Mouse (Mus musculus) hindbrain, embryonic 15.5 days (tissue): ENCODE results near the gene Slc6a17. TPM values are rescaled to one million over a fixed set of nuclear protein-coding genes. Genes with fewer than 3 reads are reported as not detected.

ENCODE experiments used
- ATAC-seq: fragments of 200-750 bp; cut with Nextera tagmentation; 2 replicates; pipeline ENCODE4 v1.8.0; 2017; ENCODE audit warnings: low read depth, moderate number of reproducible peaks, moderate TSS enrichment; ENCODE audit not compliant: low FRiP score
- H3K27ac ChIP-seq: fragments of 300-500 bp; sonication (generic); replicated peaks from 2 replicates; pipeline ENCODE4 v1.5.1; 2015; ENCODE audit warnings: mild to moderate bottlenecking, inconsistent platforms
- H3K27me3 ChIP-seq: fragments of 300-500 bp; sonication (generic); 2 replicates; pipeline ENCODE4 v1.6.1; 2015; ENCODE audit warnings: control low read depth, inconsistent platforms
- H3K36me3 ChIP-seq: fragments of 300-500 bp; sonication (generic); 2 replicates; pipeline ENCODE4 v1.6.1; 2015; ENCODE audit warnings: control low read depth, inconsistent platforms
- H3K4me1 ChIP-seq: fragments of 300-500 bp; sonication (generic); replicated peaks from 2 replicates; pipeline ENCODE4 v1.6.1; 2015; ENCODE audit warnings: control low read depth, inconsistent platforms
- H3K4me2 ChIP-seq: fragments of 300-500 bp; sonication (generic); 2 replicates; pipeline ENCODE4 v1.6.1; 2015; ENCODE audit warnings: moderate library complexity, mild to moderate bottlenecking, inconsistent platforms
- H3K4me3 ChIP-seq: fragments of 300-500 bp; sonication (generic); 2 replicates; pipeline ENCODE4 v1.5.1; 2015; ENCODE audit warnings: mild to moderate bottlenecking, inconsistent platforms
- H3K9ac ChIP-seq: fragments of 300-500 bp; sonication (generic); 2 replicates; pipeline ENCODE4 v1.6.1; 2015; ENCODE audit warnings: inconsistent platforms
- H3K9me3 ChIP-seq: fragments of 300-500 bp; sonication (generic); 2 replicates; pipeline ENCODE4 v1.6.1; 2016; ENCODE audit warnings: control low read depth, inconsistent platforms
- WGBS: fragments of 180-500 bp; shearing (Covaris S2); methylation state at CpG from one replicate; pipeline ENCODE4 v1.1.7; 2015; 5-methylcytosine and 5-hydroxymethylcytosine counted together
- polyA plus RNA-seq: library from polyadenylated mRNA; unstranded; fragments of >200 nt; fragmentation: Nextera tagmentation; extraction: Ambion mirVana; gene quantifications from 2 replicates; pipeline ENCODE4 v1.2.1, GENCODE M21; 2015

Gene Slc6a17
- polyA plus RNA-seq, 1 experiment from 2014 or later, result 19.7 TPM

GRCm38 (mm10) chr3:107459196-107459772 lies 58.5 kb downstream of the Slc6a17 start, which contains the start of gene Kcnc4:
Kcnc4 (minus strand) TSS chr3:107459552.
- peaks cover 74% of the 10 kb centered on the region for H3K27me3 ChIP-seq
- peak within 1 kb of the TSS; percentile 31; the same call in 1 of the 2 replicates for H3K27ac ChIP-seq
- H3K4me1 ChIP-seq, result peaks cover 44% of the 10 kb centered on the region
- no peaks in the 10 kb centered on the region for H3K9me3 ChIP-seq
- H3K4me3 ChIP-seq, result peak within 1 kb of the TSS; percentile 61
- H3K9ac ChIP-seq, result peak within 1 kb of the TSS; percentile 78
- no peaks in the 10 kb centered on the region for H3K36me3 ChIP-seq
- H3K4me2 ChIP-seq, result peak within 1 kb of the TSS; percentile 98
- ATAC-seq, result peak; percentile 39; the same call in 1 of the 2 replicates
- under 1% methylated on average over 60 of the region's 68 CpGs for WGBS

- H3K36me3 ChIP-seq, result no peaks in the 10 kb centered on the region
- H3K4me1 ChIP-seq, result peaks cover 44% of the 10 kb centered on the region
- peak; percentile 2; the same call in 1 of the 2 replicates for ATAC-seq
- peak overlapping the region; percentile 98 for H3K4me2 ChIP-seq
- peaks cover 73% of the 10 kb centered on the region for H3K27me3 ChIP-seq
- H3K4me3 ChIP-seq, result peak overlapping the region; percentile 61
- WGBS, result under 1% methylated on average over 49 of the region's 51 CpGs
- H3K27ac ChIP-seq, result no peak overlapping the region
- H3K9me3 ChIP-seq, result no peaks in the 10 kb centered on the region
- H3K9ac ChIP-seq, result peak overlapping the region; percentile 78
Observed at GRCm38 (mm10) chr3:107458528-107459195, 59.2 kb downstream of the Slc6a17 start.

- 3% methylated on average over 23 of the region's 23 CpGs for WGBS
- Histone ChIP-seq H3K9me3 (no peaks in the 10 kb centered on the region), H3K4me2 (peak overlapping the region; percentile 98), H3K4me1 (peaks cover 44% of the 10 kb centered on the region), H3K27me3 (peaks cover 71% of the 10 kb centered on the region), H3K36me3 (no peaks in the 10 kb centered on the region), H3K4me3 (peak overlapping the region; percentile 61), H3K9ac (peak overlapping the region; percentile 78), H3K27ac (no peak overlapping the region)
- ATAC-seq, result 0 out of 2 replicates have a peak, but pooled peaks have one; percentile 3
Observed at GRCm38 (mm10) chr3:107458104-107458503, 59.7 kb downstream of the Slc6a17 start.

GRCm38 (mm10) chr3:107454280-107454679 lies 63.5 kb downstream of the Slc6a17 start:
- Histone ChIP-seq H3K36me3 (no peaks in the 10 kb centered on the region), H3K4me3 (no peak overlapping the region), H3K27me3 (peaks cover 38% of the 10 kb centered on the region), H3K27ac (no peak overlapping the region), H3K4me2 (no peak overlapping the region), H3K9me3 (no peaks in the 10 kb centered on the region), H3K4me1 (peaks cover 32% of the 10 kb centered on the region), H3K9ac (no peak overlapping the region)
- ATAC-seq, result no peak
- 86% methylated on average over 4 of the region's 4 CpGs for WGBS

- no peaks in the 10 kb centered on the region for H3K9me3 ChIP-seq
- WGBS, result 72% methylated on average over 3 of the region's 3 CpGs
- H3K27ac ChIP-seq, result no peak overlapping the region
- no peaks in the 10 kb centered on the region; the same call in 1 of the 2 replicates for H3K4me1 ChIP-seq
- no peak overlapping the region for H3K4me2 ChIP-seq
- no peaks in the 10 kb centered on the region for H3K27me3 ChIP-seq
- H3K36me3 ChIP-seq, result no peaks in the 10 kb centered on the region
- H3K9ac ChIP-seq, result no peak overlapping the region
- ATAC-seq, result no peak
- H3K4me3 ChIP-seq, result no peak overlapping the region
Observed at GRCm38 (mm10) chr3:107446822-107447221, 71.0 kb downstream of the Slc6a17 start.

GRCm38 (mm10) chr3:107443866-107444265 lies 74.0 kb downstream of the Slc6a17 start:
- H3K9me3 ChIP-seq, result no peaks in the 10 kb centered on the region
- no peaks in the 10 kb centered on the region for H3K36me3 ChIP-seq
- 57% methylated on average over 5 of the region's 5 CpGs for WGBS
- no peak overlapping the region for H3K4me2 ChIP-seq
- no peak overlapping the region for H3K4me3 ChIP-seq
- H3K27me3 ChIP-seq, result no peaks in the 10 kb centered on the region
- no peak overlapping the region for H3K9ac ChIP-seq
- ATAC-seq, result no peak
- no peak overlapping the region for H3K27ac ChIP-seq
- H3K4me1 ChIP-seq, result no peaks in the 10 kb centered on the region; the same call in 1 of the 2 replicates

- no peaks in the 10 kb centered on the region; the same call in 1 of the 2 replicates for H3K4me1 ChIP-seq
- WGBS, result 88% methylated on average over 11 of the region's 11 CpGs
- no peak for ATAC-seq
- H3K9ac ChIP-seq, result no peak overlapping the region
- no peak overlapping the region for H3K27ac ChIP-seq
- H3K4me3 ChIP-seq, result no peak overlapping the region
- no peak overlapping the region for H3K4me2 ChIP-seq
- H3K27me3 ChIP-seq, result no peaks in the 10 kb centered on the region
- no peaks in the 10 kb centered on the region for H3K9me3 ChIP-seq
- H3K36me3 ChIP-seq, result no peaks in the 10 kb centered on the region
Observed at GRCm38 (mm10) chr3:107442191-107442590, 75.6 kb downstream of the Slc6a17 start.

- Histone ChIP-seq H3K36me3 (no peaks in the 10 kb centered on the region), H3K4me3 (no peak overlapping the region), H3K4me2 (no peak overlapping the region), H3K27me3 (no peaks in the 10 kb centered on the region), H3K27ac (no peak overlapping the region), H3K9ac (no peak overlapping the region), H3K9me3 (no peaks in the 10 kb centered on the region), H3K4me1 (peaks cover 6% of the 10 kb centered on the region)
- WGBS, result 80% methylated on average over 8 of the region's 8 CpGs
- ATAC-seq, result no peak
Observed at GRCm38 (mm10) chr3:107441306-107441705, 76.5 kb downstream of the Slc6a17 start.

GRCm38 (mm10) chr3:107439280-107439679 lies 78.5 kb downstream of the Slc6a17 start:
- no peak overlapping the region for H3K4me2 ChIP-seq
- no peaks in the 10 kb centered on the region for H3K9me3 ChIP-seq
- H3K4me3 ChIP-seq, result no peak overlapping the region
- H3K4me1 ChIP-seq, result peaks cover 12% of the 10 kb centered on the region
- H3K9ac ChIP-seq, result no peak overlapping the region
- H3K27ac ChIP-seq, result no peak overlapping the region
- no peaks in the 10 kb centered on the region for H3K27me3 ChIP-seq
- no peak for ATAC-seq
- no peaks in the 10 kb centered on the region for H3K36me3 ChIP-seq
- 92% methylated on average over 11 of the region's 11 CpGs for WGBS

- H3K36me3 ChIP-seq, result no peaks in the 10 kb centered on the region
- H3K4me1 ChIP-seq, result peaks cover 19% of the 10 kb centered on the region
- no peaks in the 10 kb centered on the region for H3K27me3 ChIP-seq
- no peaks in the 10 kb centered on the region for H3K9me3 ChIP-seq
- WGBS, result 79% methylated on average over 2 of the region's 2 CpGs
- H3K27ac ChIP-seq, result no peak overlapping the region
- no peak overlapping the region for H3K4me2 ChIP-seq
- H3K9ac ChIP-seq, result no peak overlapping the region
- no peak overlapping the region for H3K4me3 ChIP-seq
- ATAC-seq, result no peak
Observed at GRCm38 (mm10) chr3:107437666-107438065, 80.2 kb downstream of the Slc6a17 start.

GRCm38 (mm10) chr3:107436434-107436833 lies 81.4 kb downstream of the Slc6a17 start:
- no peak overlapping the region for H3K4me3 ChIP-seq
- WGBS, result 40% methylated on average over 6 of the region's 6 CpGs
- no peak for ATAC-seq
- H3K36me3 ChIP-seq, result no peaks in the 10 kb centered on the region
- H3K9ac ChIP-seq, result no peak overlapping the region
- no peak overlapping the region for H3K4me2 ChIP-seq
- no peaks in the 10 kb centered on the region for H3K9me3 ChIP-seq
- H3K27me3 ChIP-seq, result no peaks in the 10 kb centered on the region
- H3K4me1 ChIP-seq, result peaks cover 19% of the 10 kb centered on the region
- peak overlapping the region; percentile 54 for H3K27ac ChIP-seq

- H3K4me3 ChIP-seq, result no peak overlapping the region
- no peak for ATAC-seq
- no peak overlapping the region for H3K27ac ChIP-seq
- no peaks in the 10 kb centered on the region for H3K27me3 ChIP-seq
- H3K9ac ChIP-seq, result no peak overlapping the region
- no peaks in the 10 kb centered on the region for H3K36me3 ChIP-seq
- no peaks in the 10 kb centered on the region for H3K9me3 ChIP-seq
- H3K4me2 ChIP-seq, result no peak overlapping the region
- peaks cover 32% of the 10 kb centered on the region for H3K4me1 ChIP-seq
- WGBS, result 38% methylated on average over 9 of the region's 9 CpGs
Observed at GRCm38 (mm10) chr3:107433614-107434013, 84.2 kb downstream of the Slc6a17 start.
